Mouse (Mus musculus): ENCODE results near the gene Wfdc6a.
A peak's percentile ranks its signal among the peaks of the same experiment; 100 is the strongest.

The Wfdc6a gene

DNA sequence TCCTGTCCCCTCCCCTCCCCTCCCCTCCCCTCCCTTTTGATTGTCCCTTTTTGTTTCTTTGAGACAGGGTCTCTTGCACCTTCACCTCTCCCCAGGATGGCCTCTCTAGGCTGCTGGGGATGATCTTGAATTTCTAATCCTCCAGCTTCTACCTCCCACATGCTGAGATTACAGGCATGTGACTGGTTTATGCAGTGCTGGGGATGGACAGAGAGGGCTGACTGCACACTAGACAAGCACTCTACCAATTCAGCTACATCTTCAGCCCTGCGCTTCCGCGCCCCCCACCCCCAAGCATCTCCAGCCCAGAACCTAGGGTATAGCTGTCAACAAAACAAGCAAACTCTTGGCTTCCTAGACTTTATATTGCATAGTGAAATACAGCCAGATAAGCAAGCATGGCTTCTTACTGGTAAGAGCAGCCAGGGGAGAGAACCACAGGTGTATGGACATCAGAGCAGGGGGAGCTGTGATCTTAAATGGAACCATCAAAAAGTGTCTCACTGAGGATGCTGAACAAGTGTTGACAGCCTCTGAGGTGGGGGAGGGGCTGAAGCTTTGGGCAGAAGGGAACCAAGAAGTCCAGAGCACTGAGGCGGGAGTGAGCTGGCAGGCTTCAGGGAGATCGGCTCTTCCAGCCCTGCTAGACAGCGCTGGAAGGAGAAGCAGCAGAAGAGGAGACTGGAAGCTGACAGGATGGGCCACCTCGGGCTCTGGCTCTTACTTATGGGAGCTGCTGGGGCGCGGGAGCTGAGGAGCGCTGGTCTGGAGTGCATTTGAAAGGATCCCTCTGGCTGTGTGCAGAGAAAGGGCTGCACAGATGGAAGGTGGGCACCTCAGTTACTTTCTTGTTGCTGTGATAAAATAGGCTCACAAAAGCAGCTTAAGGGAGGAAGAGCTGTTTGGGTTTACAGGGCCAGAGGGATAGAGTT lies 35.0 kb downstream of the Wfdc6a start:
- DNase-seq: no peak

DNA sequence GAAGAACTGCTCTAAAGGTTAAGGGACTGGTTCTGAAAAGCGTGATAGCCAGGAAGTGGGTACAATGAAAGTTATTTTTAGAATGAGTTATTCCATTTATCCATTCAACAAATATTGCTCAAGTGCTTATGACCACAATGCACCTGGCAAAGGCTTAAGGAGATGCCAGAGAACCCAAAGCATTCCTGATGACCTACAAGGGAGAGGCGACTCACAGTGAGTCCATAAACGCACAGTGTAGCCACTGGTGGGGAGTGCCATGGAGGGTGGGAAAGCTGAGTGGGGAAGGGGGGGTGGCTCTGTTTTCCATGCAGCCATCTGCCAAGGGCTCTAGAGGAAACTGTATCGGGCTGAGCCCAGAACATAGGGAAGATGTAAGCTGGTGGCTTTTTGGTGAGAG lies 35.9 kb downstream of the Wfdc6a start:
- no peak for DNase-seq

DNA sequence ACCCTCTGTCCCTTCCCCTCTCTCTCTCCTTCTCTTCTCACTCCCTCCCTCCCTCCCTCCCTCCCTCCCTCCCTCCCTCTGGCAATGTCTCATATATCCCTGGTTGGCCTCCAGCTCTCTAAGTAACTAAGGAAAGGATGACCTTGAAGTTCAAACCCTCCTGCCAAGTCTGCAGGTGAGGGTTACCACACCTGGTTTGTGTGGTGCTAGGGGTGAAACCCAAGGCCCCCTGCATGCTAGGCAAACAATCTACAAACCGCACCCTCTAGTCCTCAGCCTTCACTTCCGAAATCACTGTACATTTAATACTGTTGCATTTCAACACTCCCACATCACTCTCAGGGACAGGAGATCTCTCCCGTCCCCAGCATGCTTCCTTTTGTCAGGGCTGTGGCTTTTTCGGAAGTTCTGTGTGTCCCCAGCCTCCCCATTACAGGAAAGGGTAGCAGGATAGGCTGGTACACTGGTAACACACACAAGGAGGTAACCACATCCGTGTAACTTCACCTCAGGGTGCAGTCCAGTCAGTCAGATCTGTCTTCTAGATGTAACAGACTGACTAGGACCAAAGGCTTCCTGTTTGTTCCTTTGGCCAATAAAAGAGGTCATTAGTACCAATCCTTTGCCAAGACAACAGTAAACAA lies 40.7 kb downstream of the Wfdc6a start:
- DNase-seq: no peak

DNA sequence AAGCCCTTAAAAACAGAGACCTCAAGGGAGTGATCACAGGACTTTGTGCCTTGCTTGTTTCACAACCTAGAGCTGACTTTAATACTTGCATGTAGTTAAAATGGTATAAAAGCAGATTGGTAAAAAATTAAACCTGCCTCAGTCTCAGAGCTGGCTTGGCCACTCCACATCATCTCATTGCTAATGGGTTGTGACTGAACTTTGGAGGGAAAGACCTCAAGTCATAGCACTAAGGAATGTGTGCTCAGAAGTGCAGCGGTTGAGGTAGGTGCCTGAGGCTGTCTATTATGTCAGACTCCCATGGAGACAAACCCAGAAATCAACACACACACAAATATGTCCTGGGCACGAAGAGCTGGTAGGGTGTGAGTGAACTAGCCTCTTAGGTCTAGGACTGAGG lies 41.5 kb downstream of the Wfdc6a start:
- no peak for DNase-seq

DNA sequence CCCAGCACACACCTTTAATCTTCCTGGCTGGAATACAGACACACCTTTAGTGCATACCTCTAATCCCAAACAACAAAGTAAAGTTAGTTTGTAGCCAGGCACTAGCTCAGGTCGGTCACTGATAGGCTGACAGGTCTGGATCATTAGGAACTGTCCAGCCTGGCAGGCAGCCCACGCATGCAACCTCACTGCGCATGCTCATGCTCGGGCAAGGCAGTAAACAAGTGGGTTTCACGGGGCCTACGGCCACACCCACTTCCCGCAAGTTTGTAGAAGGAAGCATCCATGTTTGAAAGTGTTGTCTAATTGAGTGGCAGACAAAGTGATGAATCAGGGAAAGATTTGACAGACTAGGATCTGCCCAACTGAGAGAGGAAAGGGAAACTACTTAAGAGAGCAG lies 42.6 kb downstream of the Wfdc6a start:
- no peak for DNase-seq

DNA sequence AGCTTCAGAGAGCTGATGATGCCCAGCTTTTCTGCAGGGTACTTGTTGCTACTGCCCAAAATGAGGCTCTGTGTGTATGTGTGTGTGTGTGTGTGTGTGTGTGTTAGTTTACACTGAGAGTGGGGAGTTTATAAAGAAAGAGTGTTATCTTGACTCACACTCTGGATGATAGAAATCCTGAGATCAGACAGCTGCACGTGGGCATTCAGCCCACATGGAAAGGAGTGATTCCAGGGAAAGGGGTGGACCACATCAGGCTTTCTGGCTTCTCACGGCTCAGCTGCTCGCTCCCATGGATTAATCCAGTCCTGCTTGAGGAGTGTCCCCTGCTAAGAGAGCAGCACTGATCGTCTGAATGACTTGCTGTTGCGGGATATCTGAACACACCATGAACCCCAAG lies 43.1 kb downstream of the Wfdc6a start:
- DNase-seq: no peak

DNA sequence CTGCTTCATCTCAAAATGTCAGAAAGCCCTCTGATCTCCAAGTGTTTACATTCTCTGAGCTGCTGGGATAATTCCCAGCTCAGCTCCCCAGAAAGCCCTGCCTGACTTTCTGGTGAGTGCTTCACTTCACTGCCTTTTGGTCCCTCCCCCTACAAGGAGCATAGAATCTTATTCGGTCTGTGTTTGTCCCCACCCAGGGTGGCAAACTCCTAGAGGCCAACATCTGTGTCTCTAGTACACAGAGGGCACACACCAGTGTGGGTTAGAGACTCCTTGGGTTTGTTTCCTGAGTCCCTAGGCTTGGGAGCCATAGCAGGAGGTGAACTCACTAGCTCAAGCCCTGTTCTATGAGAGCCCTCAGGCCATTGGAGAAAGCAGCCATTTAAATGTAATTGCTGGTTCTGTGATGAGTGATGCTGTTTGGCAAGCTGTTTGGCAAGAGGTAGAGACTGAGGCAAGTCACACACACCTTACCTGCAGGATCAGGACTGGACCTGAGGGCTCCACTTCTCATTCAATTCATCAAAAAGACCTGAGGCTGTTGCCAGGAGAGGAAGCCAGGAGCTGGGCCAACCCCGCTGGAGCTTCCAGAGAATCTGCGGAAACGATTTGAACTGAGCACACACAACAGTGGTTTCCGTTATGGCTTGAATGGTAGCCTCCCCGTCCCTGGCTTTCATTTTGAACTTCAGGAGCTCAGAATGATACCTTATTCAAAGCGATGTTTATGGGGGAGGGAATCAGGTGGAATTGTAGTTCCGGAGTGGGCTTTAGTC lies 44.4 kb downstream of the Wfdc6a start:
- no peak for DNase-seq

DNA sequence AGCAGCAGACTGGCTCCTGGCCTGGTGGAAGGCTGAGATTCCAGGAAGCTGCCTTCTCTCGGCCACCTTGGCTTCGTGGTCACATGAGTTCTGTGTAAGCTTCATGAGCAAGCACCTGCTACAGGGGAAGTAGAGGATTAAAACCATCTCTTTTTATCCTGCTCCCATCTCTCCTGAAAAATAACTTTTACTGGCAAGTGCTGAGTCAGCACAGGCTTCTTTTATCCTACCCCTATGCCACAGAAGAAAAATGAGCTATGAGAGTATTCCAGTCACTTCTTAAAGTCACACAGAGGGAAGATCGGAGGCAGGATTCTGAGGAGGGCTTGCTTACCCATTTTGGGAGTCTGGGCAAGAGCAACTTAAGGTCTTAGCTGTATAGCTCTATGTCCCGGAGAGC lies 48.2 kb downstream of the Wfdc6a start:
- no peak for DNase-seq

DNA sequence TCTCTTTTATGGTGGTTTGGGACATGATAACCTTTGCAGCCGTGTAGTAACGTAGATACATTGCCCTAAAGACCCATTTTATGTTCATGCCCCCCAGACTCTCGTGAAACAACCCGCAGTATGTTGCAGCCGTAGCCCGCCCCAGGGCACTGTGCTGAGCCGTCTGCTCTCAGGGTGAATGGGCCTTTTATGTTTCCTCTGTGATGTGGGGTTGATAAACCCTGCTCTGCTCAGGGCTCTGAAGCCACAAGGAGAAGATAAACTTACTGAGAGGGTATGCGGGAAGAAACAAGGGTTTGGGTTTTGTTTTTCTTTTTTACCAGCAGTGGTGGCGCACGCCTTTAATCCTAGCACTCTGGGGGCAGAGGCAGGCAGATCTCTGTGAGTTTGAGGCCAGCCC lies 50.9 kb downstream of the Wfdc6a start:
- DNase-seq: no peak

DNA sequence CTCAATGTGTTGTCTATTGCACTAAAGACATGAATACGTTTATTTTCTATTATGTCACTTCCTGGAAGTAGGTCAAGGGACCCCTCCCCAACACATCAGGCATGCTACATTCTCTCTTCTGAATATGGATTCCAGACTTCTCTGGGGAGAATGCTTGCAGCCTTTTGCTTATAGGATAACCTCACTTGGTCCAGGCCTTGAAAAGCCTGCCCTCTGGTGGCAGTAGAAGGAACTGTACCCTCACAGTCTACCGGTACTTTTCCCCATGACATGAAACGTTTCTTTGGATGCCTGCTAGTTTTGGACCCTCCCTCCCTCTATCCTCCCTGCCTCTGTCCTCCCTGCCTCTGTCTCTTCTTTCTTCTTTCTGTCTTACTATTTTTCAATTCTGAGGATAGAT lies 54.1 kb downstream of the Wfdc6a start:
- DNase-seq: peak; percentile 75 to 83

All from cerebellum, postnatal 36 days (tissue).